Mouse (Mus musculus): ENCODE results near the gene Tmem54.

Gene Tmem54

GRCm38 (mm10) chr4:129102133-129102829 lies 3.1 kb upstream of the Tmem54 start:
- no peak for DNase-seq (ENCODE audit: low spot score)

GRCm38 (mm10) chr4:129106073-129106472 lies 725 bp downstream of the Tmem54 start:
- no peak for DNase-seq (ENCODE audit: low spot score)

DNA sequence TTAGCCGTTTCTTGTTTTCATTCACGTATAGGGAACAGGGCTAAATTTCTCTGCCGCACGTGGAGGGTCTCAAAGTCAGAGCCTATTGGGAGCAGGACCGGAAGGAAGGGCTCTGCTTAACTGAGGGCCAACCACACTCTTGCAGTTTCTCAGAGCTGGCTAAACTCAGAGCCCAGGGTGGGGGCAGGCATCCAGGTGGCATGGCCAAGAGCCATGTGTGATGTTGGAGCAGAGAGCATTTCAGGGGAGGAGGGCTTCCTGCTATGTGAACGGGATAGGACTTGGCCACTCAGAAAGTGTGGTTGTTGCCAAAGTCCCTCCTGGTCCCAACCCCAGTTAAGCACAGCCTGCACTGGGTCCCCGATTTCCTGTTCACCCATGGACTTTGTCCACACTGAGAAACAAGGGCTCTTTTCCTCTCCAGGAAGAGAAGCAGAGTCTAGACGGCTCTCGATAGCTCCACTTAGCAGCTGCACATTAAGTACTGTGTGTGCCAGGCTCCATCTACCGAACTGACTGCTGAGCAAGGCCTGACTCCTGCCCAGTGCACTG lies 2.1 kb downstream of the Tmem54 start:
- DNase-seq (ENCODE audit: low spot score) = no peak

DNA sequence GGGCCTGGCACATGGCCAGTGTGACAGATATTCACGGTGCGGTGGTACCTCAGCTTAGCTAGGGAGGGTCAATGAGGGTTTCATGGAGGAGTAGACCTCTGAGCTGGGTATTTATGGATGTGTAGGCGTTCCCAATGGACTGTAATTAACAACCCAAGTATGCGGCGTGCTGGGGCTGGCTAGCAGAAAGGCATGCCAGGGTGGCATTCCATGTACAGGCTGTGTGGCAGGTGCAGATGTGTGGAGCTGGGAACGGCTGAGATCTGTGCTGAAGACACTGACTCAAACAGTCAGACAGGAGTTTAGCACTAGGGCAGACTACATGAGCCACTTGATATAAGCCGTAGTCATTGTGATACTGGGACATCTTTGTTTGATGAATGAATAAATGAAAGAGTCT lies 3.3 kb downstream of the Tmem54 start:
- DNase-seq (ENCODE audit: low spot score) = no peak

DNA sequence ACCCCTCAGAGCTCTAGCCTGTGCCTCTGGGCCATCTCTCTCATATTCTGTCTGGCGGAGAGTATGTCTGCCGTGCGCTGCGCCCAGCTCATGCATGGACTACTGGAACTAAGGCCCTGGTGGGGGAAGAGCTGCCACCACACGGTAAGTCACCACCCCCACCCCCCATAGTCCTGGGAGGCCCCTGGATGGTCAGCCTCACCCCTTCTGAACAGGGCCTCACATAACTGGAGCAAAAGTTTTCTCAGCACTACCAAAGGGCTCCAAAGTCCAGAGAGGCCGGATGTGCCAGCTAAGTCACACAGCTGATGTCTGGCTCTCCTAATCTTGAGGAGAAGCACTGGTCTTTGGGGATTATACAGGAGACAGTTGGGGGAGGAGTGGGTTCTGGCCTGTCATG lies 5.5 kb downstream of the Tmem54 start:
- DNase-seq (ENCODE audit: low spot score) = no peak

DNA sequence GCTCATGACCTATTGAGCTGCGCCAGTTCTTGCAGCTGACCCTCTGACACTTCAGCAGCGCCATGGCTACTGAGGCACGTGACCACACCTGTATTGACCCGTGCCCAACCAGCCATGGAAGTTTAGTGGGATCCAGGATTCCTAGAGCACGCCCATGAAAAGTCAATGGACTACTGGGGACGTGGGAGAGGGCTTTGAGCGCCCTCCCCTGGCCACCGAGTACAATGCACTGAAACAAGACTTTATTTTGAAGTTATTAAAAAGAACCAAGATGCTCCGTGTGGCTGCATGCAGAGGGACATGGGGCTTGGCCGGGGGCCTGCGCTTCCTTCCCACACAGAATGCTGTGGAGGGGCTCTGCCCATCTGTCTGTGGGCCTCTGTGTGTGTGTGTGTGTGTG lies 6.0 kb downstream of the Tmem54 start:
- no peak for DNase-seq (ENCODE audit: low spot score)

- DNase-seq (ENCODE audit: low spot score) = no peak
These were observed 6.9 kb downstream of the Tmem54 start for GRCm38 (mm10) chr4:129112231-129112630.

DNA sequence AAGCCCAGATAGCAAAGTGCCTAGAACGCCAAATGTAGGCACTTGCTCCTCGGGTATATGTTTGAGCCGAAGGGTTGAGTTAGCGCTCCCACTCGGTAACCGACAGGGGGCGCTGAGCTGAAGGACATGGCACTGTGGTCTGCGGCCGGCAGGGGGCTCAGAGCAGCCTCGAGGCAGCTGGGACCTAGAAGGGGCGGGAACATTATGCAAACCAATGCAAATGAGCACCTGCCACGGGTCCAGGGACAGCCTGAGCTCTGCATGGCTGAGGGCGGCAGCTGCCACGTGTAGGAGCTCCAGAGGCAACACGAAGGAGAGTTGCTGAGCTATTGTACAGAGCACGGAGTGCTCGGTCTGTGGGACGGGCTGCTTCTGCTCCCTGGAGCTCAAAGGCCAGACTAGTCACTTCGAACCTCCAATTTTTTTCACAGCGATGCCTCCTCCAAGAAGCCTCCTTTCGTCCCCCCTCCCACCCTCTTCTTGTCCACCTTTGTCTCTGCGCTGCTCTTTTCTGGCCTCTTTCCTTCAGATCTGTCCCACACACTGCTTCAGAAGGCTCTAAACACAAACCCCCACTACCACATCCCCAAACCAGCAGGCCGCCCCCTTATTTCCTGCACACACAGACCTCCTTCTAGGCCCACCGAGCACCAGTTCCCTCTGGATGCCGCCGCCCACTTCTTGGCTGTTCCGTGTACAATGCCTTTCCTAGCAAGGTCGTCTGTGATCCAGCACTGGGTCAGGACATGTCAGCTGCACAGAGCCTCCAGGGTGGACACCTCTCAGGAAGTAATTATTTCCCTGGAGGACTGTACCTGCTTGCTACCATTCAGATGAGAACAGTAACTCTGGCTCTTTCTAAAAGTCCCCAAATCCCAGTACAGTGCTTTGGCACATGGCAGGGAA lies 8.0 kb downstream of the Tmem54 start:
- peak; percentile 86 for DNase-seq (ENCODE audit: low spot score)

GRCm38 (mm10) chr4:129116703-129117102 lies 11.4 kb downstream of the Tmem54 start:
- DNase-seq (ENCODE audit: low spot score) = no peak

GRCm38 (mm10) chr4:129117720-129118510 lies 12.6 kb downstream of the Tmem54 start:
- DNase-seq (ENCODE audit: low spot score) = no peak

GRCm38 (mm10) chr4:129119708-129120107 lies 14.4 kb downstream of the Tmem54 start:
- no peak for DNase-seq (ENCODE audit: low spot score)

GRCm38 (mm10) chr4:129120520-129121445 lies 15.4 kb downstream of the Tmem54 start:
- DNase-seq (ENCODE audit: low spot score) = no peak

- DNase-seq (ENCODE audit: low spot score) = no peak
These were observed 16.3 kb downstream of the Tmem54 start, which contains the start of gene Hpca for GRCm38 (mm10) chr4:129121569-129122086. TSS of gene Hpca (minus strand) at chr4:129122036.

DNA sequence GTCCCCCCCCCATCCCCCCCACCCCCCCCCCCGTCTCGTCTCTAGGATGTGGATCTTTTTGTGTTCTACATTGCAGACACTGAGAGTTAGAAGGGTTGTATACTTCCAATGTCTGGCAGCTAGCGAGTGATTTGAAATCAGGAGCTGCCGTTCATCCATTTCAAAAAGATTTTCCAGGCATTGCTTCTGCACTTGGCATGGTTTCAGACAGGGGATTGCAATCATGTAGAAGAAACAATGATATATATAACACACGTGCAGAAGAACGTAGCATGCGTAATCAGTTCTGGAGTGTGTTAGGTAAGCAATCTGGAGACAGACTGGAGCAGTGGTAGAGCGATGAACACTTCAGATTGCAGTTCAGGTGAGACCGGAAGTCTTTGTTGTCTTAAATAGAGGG lies 16.8 kb downstream of the Tmem54 start:
- DNase-seq (ENCODE audit: low spot score) = no peak

DNA sequence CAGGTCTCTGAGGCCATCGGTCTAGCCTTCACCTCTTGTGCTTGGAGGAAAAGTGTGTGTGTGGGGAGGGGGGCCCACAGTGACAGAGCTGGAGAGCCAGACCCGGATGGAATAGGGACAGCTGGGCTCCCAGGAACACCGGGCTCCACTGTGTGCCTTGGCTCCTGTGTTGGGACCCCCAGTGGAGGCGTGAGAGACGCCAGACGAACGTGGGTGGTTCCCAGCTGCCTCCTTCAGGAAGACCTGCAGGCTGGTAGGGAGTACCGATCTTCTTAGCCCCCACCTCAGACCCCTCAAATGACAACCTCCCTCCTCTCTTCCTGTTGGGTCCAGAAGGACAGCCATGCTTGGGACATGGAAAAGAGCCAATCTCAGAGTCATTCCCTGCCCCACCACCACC lies 17.4 kb downstream of the Tmem54 start:
- DNase-seq (ENCODE audit: low spot score) = no peak

DNA sequence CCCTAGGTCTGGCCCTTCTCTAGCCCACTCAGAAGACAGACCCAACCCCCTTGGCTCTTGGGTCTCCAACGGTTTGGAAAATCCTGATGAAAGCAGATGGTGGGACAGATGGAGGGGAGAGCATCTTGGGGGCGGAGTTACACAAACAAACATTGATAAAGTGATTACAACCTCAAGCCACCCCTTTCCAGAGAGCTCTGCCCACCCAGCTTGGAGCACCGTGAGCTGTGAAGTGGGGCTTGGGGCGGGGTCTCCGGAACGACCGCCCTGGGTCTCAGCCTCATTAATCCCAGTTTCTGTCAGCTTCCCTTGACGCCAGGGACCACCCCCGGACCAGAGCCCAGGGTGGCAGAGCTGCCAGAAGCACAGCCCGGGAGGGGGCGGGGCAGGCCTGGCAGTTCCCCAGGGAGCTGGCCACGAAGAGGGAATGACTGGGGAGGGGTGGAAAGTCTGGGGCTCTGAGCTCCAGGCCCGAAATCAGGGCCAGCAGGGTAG lies 19.4 kb downstream of the Tmem54 start:
- DNase-seq (ENCODE audit: low spot score) = no peak

DNA sequence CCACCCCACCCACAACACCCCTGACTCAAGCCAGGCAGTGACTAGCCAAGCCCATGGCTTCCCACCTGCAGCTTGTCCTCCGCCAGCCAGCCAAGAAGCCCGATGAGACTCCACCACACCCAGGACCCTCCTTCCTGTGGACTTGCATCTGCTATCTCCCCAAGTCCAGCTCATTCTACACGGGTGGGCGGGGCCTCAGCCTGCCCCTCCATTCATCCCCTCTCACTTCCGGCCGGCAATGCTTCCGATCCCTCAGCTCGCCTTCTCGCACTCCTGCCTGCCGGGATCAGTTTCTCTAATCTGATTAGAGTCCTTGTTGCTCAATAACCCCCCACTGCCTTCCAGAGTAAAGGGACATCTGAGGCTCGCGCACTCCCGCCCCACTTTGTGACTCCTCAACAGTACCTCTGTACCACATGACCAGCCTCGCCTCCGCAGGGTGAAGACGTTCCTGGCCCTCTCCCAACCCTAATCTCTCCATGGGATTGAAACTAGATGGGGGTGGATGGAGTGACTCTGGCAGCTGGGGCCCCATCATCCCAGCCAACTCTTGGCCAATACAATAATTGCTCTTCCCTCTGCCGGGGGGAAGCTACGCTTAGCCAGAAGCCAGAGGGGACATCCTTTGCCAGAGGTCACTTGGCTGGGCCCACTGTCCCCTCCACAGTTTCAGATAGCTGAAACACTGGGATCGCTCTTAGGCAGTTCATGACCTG lies 20.5 kb downstream of the Tmem54 start:
- DNase-seq (ENCODE audit: low spot score) = no peak

GRCm38 (mm10) chr4:129128582-129129338 lies 23.4 kb downstream of the Tmem54 start:
- DNase-seq (ENCODE audit: low spot score) = peak; percentile 66

DNA sequence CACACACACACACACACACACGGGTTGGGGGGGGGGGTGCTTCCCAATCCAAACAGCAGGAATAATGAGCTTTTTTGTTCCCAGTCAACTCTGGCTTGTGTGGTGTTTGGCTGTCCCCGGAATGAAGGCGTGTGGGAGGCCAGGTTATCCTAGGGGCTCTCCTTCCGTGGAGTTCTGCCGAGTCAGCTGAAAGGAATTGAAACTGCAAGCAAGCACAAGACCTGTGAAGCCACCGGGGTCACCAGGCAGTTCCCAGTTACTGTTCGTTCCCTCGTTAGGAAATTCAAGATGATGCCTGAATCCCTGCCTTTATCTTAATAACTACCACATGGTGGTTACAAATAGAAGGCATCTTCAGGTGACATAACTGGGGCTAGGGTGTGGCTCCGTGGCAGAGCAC lies 24.0 kb downstream of the Tmem54 start:
- DNase-seq (ENCODE audit: low spot score) = no peak

Data from left cerebral cortex, adult 11 months (tissue).